Mouse (Mus musculus): ENCODE measurements around the gene Palmd.

The Palmd gene

DNA sequence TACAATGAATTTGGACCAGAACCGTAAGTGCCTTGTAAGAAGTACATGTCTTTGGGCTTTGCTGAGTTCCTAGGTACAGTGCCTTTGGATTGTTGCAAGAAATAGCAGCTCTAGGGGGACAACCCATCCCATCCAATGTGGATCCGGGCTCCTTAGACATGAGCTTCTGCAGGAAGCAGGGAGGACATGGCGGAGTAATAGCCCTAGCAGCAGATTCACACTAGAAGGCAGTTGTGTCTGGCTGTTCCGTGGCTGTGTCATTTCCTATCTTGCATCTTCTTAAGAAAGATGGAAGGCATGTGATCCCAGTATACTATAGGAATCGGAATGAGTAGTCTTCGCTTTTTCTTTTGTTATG, 76.6 kb downstream of the Palmd start:
- no peak for DNase-seq (ENCODE audit: low spot score)

DNA sequence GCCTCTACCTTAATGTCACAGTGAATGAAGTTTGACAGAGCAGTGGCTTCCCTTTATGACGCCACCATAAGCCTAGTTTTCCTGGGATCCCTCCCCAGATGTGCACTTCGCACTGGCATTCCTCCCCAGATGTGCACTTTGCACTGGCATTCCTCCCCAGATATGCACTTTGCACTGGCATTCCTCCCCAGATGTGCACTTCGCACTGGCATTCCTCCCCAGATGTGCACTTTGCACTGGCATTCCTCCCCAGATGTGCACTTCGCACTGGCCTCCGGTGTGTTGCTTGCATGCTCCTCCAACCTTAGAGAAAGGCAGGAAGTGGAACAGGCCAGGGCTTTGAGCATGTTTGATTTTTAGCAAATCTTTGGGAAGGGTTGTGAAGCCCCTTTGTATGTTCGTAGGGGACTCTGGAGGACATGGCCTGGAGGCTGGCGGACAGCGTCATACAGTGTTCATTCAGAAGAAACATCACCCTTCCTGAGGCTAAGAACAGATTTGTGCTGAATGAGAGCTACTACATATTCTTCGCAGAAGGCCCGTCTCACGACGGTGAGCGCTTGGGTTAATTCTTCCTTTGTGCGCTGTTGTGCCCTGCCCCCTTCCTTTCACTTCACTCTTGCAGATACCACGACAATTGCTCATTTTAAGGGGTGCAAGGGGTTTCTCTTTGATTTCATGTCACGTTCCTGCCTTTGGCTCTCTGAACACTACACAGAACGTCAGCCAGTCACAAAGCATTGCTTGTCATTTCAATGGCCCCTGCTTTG, 77.2 kb downstream of the Palmd start:
- no peak for DNase-seq (ENCODE audit: low spot score)

DNA sequence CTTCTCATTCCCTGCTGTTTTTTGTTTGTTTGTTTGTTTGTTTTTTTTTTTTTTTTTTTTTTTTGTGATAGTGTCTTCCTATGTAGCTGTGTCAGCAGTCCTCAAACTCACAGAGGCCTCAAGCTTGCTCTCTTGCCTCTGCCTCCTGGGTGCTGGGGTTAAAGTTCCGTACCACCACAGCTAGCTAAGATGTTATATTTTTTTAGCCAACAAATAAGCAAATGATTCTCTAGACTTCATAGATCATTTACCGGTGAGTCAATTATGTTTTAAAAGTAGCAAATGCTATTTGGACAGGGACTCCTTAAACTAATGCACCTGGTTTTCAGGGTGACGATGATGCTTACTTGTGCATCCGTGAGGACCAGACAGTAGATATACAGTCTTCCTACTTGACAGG, 78.2 kb downstream of the Palmd start:
- no peak for DNase-seq (ENCODE audit: low spot score)

DNA sequence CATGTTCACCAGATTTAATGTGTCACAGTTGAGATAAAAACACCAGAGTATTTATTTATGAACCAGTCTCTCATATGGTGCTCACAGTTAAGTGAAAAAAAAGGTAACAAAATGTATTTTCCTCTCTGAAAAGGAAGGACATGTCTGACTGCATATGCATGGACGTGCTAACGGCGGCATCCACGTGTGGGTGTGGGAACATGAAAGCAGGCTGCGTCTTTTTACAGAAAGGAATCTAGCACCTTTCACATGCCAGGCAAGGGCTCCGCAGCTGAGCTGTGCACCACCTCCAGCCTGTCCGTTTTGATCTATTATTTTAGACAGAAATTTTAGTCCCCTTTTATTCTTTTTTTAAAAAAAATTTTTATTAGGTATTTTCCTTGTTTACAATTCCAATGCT, 79.4 kb downstream of the Palmd start:
- no peak for DNase-seq (ENCODE audit: low spot score)

DNA sequence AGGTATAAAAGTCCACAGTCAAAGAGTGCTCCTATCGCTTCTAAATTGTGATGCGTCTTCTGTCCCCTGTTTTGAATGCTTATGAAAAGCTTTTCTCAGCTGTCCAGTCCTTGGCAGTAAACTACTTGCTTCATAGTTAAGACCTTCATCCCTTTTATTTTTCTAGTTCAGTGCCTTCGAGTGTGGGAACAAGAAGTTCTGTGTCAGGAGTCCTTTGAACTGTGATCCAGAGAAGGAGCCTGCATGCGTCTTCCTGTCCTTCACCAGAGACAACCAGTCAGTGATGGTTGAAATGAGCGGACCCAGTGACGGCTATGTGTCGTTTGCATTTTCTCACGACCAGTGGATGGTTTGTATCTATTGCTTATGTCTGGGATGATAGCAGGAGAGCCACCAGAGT, 83.8 kb downstream of the Palmd start:
- DNase-seq (ENCODE audit: low spot score) = no peak

DNA sequence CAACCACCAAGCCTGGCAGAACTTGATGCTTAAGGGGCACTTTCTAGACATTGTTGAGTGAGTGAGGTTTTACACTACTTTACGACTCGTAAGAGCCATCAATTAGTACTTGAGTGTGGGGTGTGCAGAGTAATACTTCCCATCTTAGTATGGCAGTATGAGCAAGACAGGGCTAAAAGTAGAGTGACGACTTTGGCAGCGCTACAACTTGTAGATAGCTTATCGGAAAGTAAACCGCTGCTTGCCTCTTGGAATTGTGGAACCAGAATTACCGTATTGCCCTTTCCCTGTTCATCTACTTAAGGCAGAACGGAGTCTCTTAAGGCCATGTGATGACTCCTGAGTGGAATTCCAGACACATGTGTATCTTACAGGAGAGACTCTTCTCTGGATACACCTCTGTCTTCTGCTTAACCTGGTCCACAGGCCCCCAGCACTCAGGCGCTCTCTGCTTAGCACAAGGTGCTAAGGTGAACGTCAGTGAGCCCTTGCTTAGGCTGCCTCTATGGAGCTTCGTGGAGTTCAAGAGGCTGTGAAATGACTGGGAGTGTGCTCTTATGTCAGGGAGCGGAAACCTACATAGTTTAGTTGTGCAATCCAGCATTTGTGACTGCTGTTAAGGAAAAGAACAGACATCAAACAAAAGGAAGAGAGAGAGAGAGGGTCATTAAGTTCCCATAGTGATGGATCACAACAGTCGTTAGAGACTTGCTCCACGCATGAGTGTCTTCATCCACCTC, 86.4 kb downstream of the Palmd start:
- no peak for DNase-seq (ENCODE audit: low spot score)

DNA sequence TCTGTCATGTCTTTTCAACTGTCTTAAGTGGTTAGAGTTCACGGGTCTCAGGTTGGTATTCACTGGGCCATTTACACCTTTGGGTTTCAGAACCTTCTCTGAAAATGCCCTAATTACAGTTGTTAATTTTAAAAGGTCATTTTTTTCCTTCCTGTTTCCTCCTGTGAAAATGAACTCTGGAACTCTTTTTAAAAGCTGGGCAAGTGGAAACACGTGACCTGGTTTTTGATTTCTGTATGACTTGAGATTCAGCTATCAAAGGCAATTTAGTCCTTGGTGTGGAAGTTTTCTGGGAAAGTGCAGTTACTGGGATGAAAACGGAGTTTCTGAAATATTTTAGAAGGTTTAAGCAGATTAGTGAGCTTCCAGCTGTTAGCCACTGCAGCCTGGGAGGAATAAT, 98.4 kb downstream of the Palmd start:
- no peak for DNase-seq (ENCODE audit: low spot score)
